Mouse (Mus musculus) macrophage (primary cell): ENCODE data around the gene Actn1. TPM values are rescaled to one million over a fixed set of nuclear protein-coding genes. Genes with fewer than 3 reads are reported as not detected.

ENCODE experiments used
- H3K27ac ChIP-seq: fragments of 350-480 bp; formaldehyde crosslinking; 2 replicates; pipeline ENCODE4 v1.9.0; 2021
- H3K36me3 ChIP-seq: fragments of 350-480 bp; formaldehyde crosslinking; 2 replicates; pipeline ENCODE4 v1.9.0; 2021; ENCODE audit errors: inconsistent target
- H3K4me3 ChIP-seq: fragments of 350-480 bp; formaldehyde crosslinking; 2 replicates; pipeline ENCODE4 v1.9.0; 2021; ENCODE audit errors: inconsistent target
- H3K79me2 ChIP-seq: fragments of 350-480 bp; formaldehyde crosslinking; 2 replicates; pipeline ENCODE4 v1.9.0; 2021; ENCODE audit errors: inconsistent target
- WGBS: methylation state at CpG from one replicate; pipeline ENCODE4 v1.1.7; 2026; ENCODE audit warnings: inconsistent platforms; ENCODE audit not compliant: missing documents; 5-methylcytosine and 5-hydroxymethylcytosine counted together
- polyA plus RNA-seq: library from polyadenylated mRNA; stranded (reverse); fragments of 250-400 nt; gene quantifications from 3 replicates; pipeline ENCODE4 v1.2.4, GENCODE M21; 2018; ENCODE audit warnings: inconsistent platforms

Actn1 gene
- polyA plus RNA-seq, 1 experiment from 2014 or later, result 88.5 TPM

DNA sequence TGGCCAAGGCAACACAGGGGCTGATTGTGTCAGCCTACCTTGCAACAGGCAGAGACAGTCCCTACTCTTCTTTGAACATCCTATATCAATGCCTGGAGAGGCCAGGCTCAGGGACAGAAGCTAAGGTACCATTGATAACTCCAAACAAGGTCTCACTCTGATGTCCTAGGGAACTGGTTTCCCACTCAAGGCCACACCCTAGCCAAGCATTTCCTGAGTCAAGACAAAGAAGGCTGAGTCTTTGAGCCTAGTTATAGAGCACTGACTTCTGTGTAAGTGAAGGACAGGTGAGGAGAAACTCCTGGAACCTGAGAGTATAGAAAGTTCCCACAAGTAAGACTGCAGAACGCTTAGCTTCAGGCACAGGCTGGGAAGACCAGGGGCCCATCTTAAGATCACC, 15.4 kb downstream of the Actn1 start:
- H3K27ac ChIP-seq, result no peak overlapping the region
- no peak overlapping the region for H3K4me3 ChIP-seq
- 100% methylated on average over 1 of the region's 1 CpGs for WGBS
- peaks cover 100% of the 10 kb centered on the region for H3K79me2 ChIP-seq
- no peaks in the 10 kb centered on the region for H3K36me3 ChIP-seq

- H3K79me2 ChIP-seq, result peaks cover 100% of the 10 kb centered on the region
- no peak overlapping the region for H3K4me3 ChIP-seq
- 94% methylated on average over 6 of the region's 6 CpGs for WGBS
Observed at GRCm38 (mm10) chr12:80244127-80244526, 16.0 kb downstream of the Actn1 start.

GRCm38 (mm10) chr12:80243335-80243734, 16.8 kb downstream of the Actn1 start:
- no peaks in the 10 kb centered on the region for H3K36me3 ChIP-seq
- no peak overlapping the region for H3K4me3 ChIP-seq
- no peak overlapping the region for H3K27ac ChIP-seq
- peaks cover 100% of the 10 kb centered on the region for H3K79me2 ChIP-seq
- 78% methylated on average over 4 of the region's 4 CpGs for WGBS

More at GRCm38 (mm10) chr12:80244127-80244526, 16.0 kb downstream of the Actn1 start:
- Histone ChIP-seq H3K36me3 (no peaks in the 10 kb centered on the region), H3K27ac (no peak overlapping the region)

DNA sequence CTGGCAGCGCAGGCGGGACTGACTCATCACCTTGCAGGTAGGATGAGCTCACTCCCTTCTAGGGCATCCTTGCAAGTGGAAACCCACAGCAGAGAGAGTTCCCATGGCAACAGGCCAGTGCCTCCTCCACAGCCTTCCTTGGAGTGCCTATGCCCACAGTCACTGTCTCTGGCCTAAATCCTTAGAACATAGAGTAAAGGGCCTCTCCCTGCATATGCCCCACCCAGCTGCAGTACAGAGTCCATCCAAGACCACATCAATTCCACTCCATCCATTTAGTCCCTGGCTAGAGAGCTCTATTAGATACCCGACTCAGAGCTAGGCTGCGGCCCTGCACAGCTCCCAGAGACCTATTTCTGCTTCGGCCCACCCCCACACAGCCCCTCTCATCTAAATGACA, 20.7 kb downstream of the Actn1 start:
- Histone ChIP-seq H3K4me3 (no peak overlapping the region), H3K27ac (no peak overlapping the region), H3K36me3 (no peaks in the 10 kb centered on the region), H3K79me2 (peaks cover 94% of the 10 kb centered on the region)
- WGBS, result 98% methylated on average over 5 of the region's 5 CpGs

DNA sequence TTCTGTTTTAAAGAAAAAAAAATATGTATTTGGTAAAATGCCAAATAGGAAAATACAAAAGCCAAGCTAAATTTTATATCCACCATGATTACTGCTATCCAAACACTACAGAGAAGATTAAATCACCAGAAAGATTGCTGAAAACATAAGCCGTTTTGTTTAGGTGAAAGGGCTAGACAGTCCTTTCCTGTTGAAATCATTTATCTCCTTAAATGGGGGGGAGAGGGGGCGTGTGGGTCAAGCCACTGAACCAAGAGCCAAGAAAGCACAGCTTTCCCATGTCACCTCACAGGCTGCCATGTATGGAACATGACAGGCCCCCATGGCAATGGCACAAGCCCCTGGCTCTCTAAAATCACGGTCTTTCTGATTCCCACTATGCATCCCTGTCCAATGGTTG, 21.6 kb downstream of the Actn1 start:
- H3K4me3 ChIP-seq, result no peak overlapping the region
- WGBS, result 85% methylated on average over 3 of the region's 3 CpGs
- H3K36me3 ChIP-seq, result no peaks in the 10 kb centered on the region
- no peak overlapping the region for H3K27ac ChIP-seq
- H3K79me2 ChIP-seq, result peaks cover 94% of the 10 kb centered on the region

- Histone ChIP-seq H3K79me2 (peaks cover 81% of the 10 kb centered on the region), H3K4me3 (no peak overlapping the region), H3K27ac (no peak overlapping the region), H3K36me3 (no peaks in the 10 kb centered on the region)
- 22% methylated on average over 1 of the region's 1 CpGs for WGBS
Observed at GRCm38 (mm10) chr12:80235295-80235694, 24.9 kb downstream of the Actn1 start.

DNA sequence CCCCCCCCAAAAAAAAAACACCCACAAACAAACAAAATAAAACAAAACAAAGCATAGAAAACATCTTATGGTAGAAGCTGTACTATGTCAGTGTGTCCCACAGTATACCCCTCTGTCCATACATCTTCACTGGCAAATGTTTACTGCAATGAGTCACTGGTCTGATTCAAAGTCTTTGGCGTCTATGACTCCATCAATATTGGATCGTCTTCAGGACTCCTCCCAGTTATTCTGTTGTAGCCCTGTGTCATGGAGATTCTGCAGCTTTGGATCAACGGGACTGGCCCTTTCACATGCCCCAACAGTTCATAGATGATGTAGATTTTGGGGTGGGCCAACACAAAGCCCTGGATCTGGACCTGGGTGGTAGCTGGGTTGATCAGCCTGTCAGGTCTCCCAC, 25.9 kb downstream of the Actn1 start:
- no peak overlapping the region for H3K27ac ChIP-seq
- H3K4me3 ChIP-seq, result no peak overlapping the region
- WGBS, result 94% methylated on average over 3 of the region's 3 CpGs
- no peaks in the 10 kb centered on the region for H3K36me3 ChIP-seq
- H3K79me2 ChIP-seq, result peaks cover 71% of the 10 kb centered on the region

DNA sequence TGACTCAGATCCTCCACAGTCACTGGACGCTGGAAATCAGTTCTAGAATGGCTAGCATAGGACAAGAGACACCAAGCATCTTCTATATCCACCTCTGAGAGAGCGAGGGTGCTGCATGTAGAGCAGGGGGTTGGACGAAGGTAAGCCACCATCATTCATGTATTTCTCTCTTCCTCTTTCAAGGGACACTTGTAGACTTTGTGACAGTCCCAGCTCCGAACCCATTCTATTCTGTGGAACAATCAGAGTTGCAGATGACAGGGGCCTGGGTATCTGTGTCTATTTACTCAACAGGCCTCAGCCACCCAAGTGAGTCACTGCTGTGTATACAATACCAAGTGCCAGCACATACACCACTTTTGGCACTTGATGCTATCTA, 27.3 kb downstream of the Actn1 start:
- H3K4me3 ChIP-seq, result no peak overlapping the region
- H3K79me2 ChIP-seq, result peaks cover 64% of the 10 kb centered on the region
- H3K27ac ChIP-seq, result no peak overlapping the region
- no peaks in the 10 kb centered on the region for H3K36me3 ChIP-seq
- WGBS, result 98% methylated on average over 4 of the region's 4 CpGs

- H3K27ac ChIP-seq, result peak overlapping the region; percentile 91; the same call in 1 of the 2 replicates
Observed at GRCm38 (mm10) chr12:80232076-80232839, 27.9 kb downstream of the Actn1 start.

DNA sequence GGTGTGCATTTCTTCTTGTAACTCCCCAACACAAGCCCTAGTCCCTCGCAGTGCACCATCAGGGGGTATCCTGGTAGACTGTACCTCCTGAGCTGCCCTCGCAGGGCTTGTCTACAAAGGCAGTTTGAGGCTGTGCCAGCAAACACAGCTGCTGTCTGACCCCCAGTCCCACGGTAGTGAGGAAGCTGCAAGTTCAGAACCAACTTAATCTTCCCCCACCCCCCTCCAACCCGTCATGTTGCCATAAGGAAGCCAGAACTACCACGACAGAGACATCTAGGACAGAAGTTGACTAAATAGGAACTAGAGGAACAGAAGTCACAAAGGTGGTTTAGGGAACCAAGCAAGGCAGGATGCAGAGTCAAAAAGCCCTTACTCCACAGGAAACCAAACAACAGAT, 28.9 kb downstream of the Actn1 start:
- WGBS, result 11% methylated on average over 5 of the region's 5 CpGs
- Histone ChIP-seq H3K4me3 (no peak overlapping the region), H3K79me2 (peaks cover 69% of the 10 kb centered on the region), H3K27ac (peak overlapping the region; percentile 91), H3K36me3 (no peaks in the 10 kb centered on the region)

More at GRCm38 (mm10) chr12:80232076-80232839, 27.9 kb downstream of the Actn1 start:
- peaks cover 64% of the 10 kb centered on the region for H3K79me2 ChIP-seq
- H3K4me3 ChIP-seq, result no peak overlapping the region
- H3K36me3 ChIP-seq, result no peaks in the 10 kb centered on the region
- 93% methylated on average over 9 of the region's 9 CpGs for WGBS

DNA sequence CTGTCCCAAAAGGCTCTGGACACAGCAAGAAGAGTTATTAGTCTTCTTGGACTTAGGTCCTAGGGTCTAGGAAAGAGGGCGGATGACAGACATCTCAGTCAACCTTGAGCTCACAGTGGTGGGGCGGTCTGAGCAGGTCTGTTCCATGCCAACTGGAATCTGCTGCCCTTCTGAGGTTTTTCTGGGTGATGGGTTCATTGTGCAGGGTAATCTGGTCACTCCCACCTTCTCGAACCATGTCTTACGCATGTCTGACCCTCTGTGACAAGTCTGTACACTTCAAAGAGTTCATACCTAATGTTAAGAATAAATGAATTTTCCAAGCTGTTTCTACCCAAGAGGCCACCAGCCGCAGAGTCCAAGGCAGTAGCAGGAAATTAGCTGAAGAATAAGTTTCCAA, 29.3 kb downstream of the Actn1 start:
- WGBS, result 90% methylated on average over 5 of the region's 5 CpGs
- Histone ChIP-seq H3K79me2 (peaks cover 69% of the 10 kb centered on the region), H3K4me3 (no peak overlapping the region), H3K27ac (peak overlapping the region; percentile 91), H3K36me3 (no peaks in the 10 kb centered on the region)

DNA sequence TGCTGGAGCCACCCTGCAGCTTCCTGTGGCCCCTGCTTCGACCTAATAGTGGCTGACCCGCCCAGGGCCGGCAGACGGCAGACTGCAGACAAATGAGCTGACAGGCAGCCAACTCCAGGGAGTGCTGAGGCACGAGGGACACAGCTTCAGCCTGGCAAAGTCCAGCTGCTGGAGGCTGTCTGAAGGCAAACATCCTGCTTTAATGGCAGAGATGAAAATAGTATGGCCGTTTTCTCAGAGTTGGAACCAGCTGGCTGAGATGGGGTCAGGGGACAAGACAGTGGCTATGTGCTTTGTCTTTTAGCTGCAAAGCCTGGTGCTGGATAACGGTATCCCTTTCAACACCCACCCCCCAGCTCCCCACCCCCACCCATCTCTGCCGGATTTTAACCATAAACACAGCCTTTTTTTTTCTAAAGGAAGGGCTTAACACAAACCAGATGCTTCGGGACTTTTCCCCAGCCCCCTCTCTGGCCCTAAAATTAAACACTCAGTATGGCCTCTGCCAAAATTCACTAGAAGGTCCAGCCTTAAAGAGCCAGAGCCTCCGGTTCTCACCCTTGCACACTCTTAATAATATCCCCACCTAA, 30.0 kb downstream of the Actn1 start:
- 11% methylated on average over 8 of the region's 10 CpGs for WGBS
- H3K79me2 ChIP-seq, result peaks cover 69% of the 10 kb centered on the region
- peak overlapping the region; percentile 91 for H3K27ac ChIP-seq
- no peak overlapping the region for H3K4me3 ChIP-seq
- no peaks in the 10 kb centered on the region for H3K36me3 ChIP-seq

DNA sequence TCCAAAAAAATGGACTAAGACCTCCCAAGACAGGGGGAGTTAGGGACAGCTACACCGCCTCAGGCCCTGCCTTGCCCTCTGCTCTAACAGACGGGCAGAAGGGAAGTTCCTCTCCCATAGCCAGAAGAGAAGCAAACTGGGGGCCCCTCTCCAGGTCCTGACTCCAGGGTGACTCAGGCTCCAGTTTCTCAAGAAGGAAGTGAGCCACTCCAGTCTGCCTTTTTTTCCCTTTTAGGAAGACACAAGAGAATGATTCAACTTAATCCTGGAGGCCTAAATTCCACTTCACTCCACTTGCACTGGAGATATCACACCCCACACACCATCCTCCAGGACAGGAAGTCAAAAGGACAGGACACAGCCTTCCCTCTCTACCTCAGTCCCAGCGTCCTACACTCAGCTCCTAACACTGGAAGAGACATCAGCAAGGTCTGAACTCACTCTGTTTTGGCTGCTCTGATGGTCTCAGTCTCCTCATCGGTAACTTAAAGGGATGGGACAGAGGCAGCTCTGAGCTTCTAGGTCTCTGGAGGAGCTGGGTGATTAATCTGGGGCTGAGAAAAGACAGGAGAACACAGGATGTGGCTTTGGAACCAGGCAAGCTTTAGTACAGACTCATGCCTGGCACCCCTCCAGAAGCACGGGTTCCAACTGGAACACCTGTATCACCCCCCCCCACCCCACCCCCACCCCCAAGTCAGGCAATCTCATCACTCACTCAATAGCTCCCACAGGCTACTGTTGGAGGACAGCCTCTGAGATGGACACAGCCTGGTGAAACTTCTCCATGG, 31.0 kb downstream of the Actn1 start:
- H3K27ac ChIP-seq, result peak overlapping the region; percentile 91
- peaks cover 69% of the 10 kb centered on the region for H3K79me2 ChIP-seq
- H3K36me3 ChIP-seq, result no peaks in the 10 kb centered on the region
- WGBS, result 10% methylated on average over 5 of the region's 5 CpGs
- H3K4me3 ChIP-seq, result no peak overlapping the region

- Histone ChIP-seq H3K79me2 (peaks cover 70% of the 10 kb centered on the region), H3K27ac (peak overlapping the region; percentile 91), H3K4me3 (no peak overlapping the region), H3K36me3 (no peaks in the 10 kb centered on the region)
- WGBS, result 99% methylated on average over 5 of the region's 5 CpGs
Observed at GRCm38 (mm10) chr12:80228356-80228755, 31.8 kb downstream of the Actn1 start.

DNA sequence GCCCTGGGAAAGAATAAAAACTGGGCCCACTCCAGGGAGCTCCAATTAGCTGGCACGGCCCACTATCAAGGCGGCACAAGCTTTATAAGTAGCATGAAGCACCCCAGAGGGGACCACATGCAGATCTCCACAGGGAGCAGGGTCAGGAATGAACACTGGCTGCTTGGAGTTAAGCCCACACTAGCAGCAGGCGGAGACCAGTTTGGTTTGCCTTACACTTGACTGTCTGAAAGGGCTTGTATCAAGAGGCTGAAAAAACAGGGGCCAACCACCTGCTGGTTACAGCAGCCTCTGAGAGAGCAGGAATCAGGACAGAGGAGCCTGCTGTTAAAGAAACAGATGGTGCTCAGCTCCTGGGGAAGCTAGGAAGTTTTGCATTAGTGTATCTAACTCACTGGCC, 32.3 kb downstream of the Actn1 start:
- H3K36me3 ChIP-seq, result no peaks in the 10 kb centered on the region
- no peak overlapping the region for H3K4me3 ChIP-seq
- peak overlapping the region; percentile 91 for H3K27ac ChIP-seq
- WGBS, result 95% methylated on average over 3 of the region's 3 CpGs
- peaks cover 70% of the 10 kb centered on the region for H3K79me2 ChIP-seq
